Mouse (Mus musculus) olfactory bulb, adult 2 months (tissue): ENCODE data around the gene Pkm. TPM values are rescaled to one million over a fixed set of nuclear protein-coding genes. Genes with fewer than 3 reads are reported as not detected.

Experiments
- H3K27ac ChIP-seq: fragments of 200-500 bp; 2 replicates; pipeline ENCODE4 v1.5.1; 2012; ENCODE audit warnings: low read depth, low read length; ENCODE audit not compliant: insufficient read depth
- H3K4me1 ChIP-seq: fragments of 200-500 bp; 2 replicates; pipeline ENCODE4 v1.6.1; 2012; ENCODE audit warnings: low read length; ENCODE audit not compliant: control insufficient read depth, insufficient read depth
- H3K4me3 ChIP-seq: fragments of 200-500 bp; 2 replicates; pipeline ENCODE4 v1.5.1; 2012; ENCODE audit warnings: mild to moderate bottlenecking, low read depth, low read length, moderate library complexity; ENCODE audit not compliant: insufficient read depth
- CTCF ChIP-seq: fragments of 200-500 bp; IDR thresholded peaks from 2 replicates; pipeline ENCODE4 v1.5.1; 2012; ENCODE audit warnings: low read depth, mild to moderate bottlenecking, low read length, moderate library complexity; ENCODE audit not compliant: insufficient read depth
- POLR2A ChIP-seq: fragments of 200-500 bp; IDR thresholded peaks from 2 replicates; pipeline ENCODE4 v1.6.1; 2012; ENCODE audit warnings: mild to moderate bottlenecking, low read depth, low read length, moderate library complexity; ENCODE audit not compliant: insufficient read depth
- WGBS: fragments of 180-500 bp; shearing (Covaris S2); methylation state at CpG from one replicate; pipeline ENCODE4 v1.1.7; 2018; 5-methylcytosine and 5-hydroxymethylcytosine counted together
- polyA plus RNA-seq: library from polyadenylated mRNA; stranded (reverse); fragments of >200 nt; gene quantifications from 2 replicates; pipeline ENCODE4 v1.2.4, GENCODE M21; 2012; ENCODE audit warnings: low replicate concordance; ENCODE audit not compliant: missing spikeins, insufficient read depth, insufficient read length

Gene Pkm
- polyA plus RNA-seq, 1 experiment, result 209 TPM

GRCm38 (mm10) chr9:59723096-59723657, 67.0 kb downstream of the Pkm start:
- H3K4me1 ChIP-seq, result peaks cover 9% of the 10 kb centered on the region
- peak overlapping the region; percentile 65 for H3K27ac ChIP-seq
- no peak for TF ChIP-seq POLR2A
- TF ChIP-seq CTCF, result no peak
- 9% methylated on average over 10 of the region's 10 CpGs for WGBS
- peak overlapping the region; percentile 36 for H3K4me3 ChIP-seq

- H3K4me3 ChIP-seq, result no peak overlapping the region
- WGBS, result 27% methylated on average over 8 of the region's 8 CpGs
These were observed 67.7 kb downstream of the Pkm start for GRCm38 (mm10) chr9:59723791-59724442.

DNA sequence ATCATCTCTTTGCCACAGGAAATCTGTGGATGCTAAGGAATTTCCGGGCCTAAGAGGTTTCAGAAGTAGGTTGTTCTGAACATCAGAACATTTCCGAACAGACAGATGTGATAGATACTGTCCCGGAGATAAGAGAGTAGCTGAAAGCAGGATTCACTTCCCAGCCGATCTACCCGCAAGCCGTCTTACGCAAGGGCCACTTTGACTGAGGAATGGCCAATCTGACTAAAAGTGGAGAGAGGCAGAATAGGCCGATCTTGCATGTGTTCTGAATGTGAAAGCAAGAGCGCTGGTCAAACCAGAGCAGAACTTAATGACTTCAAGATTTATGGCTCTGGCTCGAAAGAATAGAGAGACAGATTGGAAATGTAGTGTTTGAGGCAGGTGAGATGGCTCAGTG, 69.3 kb downstream of the Pkm start:
- Histone ChIP-seq H3K4me3 (no peak overlapping the region), H3K4me1 (peaks cover 9% of the 10 kb centered on the region), H3K27ac (no peak overlapping the region)
- 95% methylated on average over 10 of the region's 10 CpGs for WGBS
- TF ChIP-seq CTCF (no peak), POLR2A (no peak)

More at GRCm38 (mm10) chr9:59723791-59724442, 67.7 kb downstream of the Pkm start:
- peaks cover 9% of the 10 kb centered on the region for H3K4me1 ChIP-seq
- TF ChIP-seq POLR2A, result no peak
- no peak for TF ChIP-seq CTCF
- H3K27ac ChIP-seq, result peak overlapping the region; percentile 65

DNA sequence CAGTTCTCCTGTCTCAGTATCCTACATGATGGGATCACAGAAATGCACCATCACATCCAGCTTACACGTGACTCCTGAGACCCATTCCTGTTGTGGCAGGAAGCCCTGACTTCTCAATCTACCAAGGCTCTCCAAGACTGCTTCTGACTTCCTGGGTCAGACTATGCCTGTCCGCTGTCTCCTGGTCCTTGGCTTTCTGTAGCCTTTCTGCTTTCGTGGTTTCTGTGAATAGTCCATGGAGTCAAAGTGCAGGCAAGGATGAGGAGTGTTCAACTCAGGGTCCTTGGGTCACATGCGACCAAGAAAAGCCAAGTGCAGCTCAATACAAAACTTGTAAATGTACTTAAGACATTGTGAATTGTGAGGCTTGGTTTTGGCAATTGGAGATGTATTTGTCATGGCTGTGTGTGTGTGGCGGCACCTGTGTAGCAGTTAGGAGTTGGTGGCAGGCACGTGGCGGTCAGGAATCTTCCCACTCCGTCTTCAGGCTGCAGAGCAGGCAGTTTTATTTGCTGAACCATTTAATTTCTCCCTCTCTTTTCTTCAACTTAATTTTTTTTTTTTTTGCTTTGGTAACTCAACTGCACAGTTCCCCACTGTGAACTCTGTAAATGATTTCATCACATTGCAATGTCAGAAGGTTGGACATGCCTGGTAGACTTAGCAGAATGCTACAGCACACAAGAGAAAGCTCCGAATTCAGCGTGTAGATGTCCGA, 71.6 kb downstream of the Pkm start:
- Histone ChIP-seq H3K4me3 (no peak overlapping the region), H3K27ac (no peak overlapping the region), H3K4me1 (peaks cover 9% of the 10 kb centered on the region)
- TF ChIP-seq CTCF, result no peak
- TF ChIP-seq POLR2A, result no peak
- WGBS, result 89% methylated on average over 11 of the region's 11 CpGs

Other genes with a start within 250 kb of the Pkm start
- 87.4 and 236 TPM in 2 replicates for gene Arih1, start 169.8 kb upstream of the Pkm start, polyA plus RNA-seq
- gene Hexa, start 116.8 kb upstream of the Pkm start, polyA plus RNA-seq, result not detected in 2 replicates
- gene Tmem202, start 116.5 kb upstream of the Pkm start, polyA plus RNA-seq, result not detected in 2 replicates
- not detected in 2 replicates for gene Celf6, start 78.5 kb upstream of the Pkm start, polyA plus RNA-seq
- not detected in 2 replicates for gene Parp6, start 39.1 kb upstream of the Pkm start, polyA plus RNA-seq
- not detected in 2 replicates for gene Gramd2, start 23.8 kb downstream of the Pkm start, polyA plus RNA-seq
- not detected in 2 replicates for gene Senp8, start 94.3 kb downstream of the Pkm start, polyA plus RNA-seq
- gene Myo9a, start 94.5 kb downstream of the Pkm start, polyA plus RNA-seq, result 25.2 TPM in 1 of 2 replicates, not detected in the other